Mouse (Mus musculus) skeletal muscle tissue, adult 2 months (tissue): ENCODE measurements around the gene Slc10a1.
A peak's percentile ranks its signal among the peaks of the same experiment; 100 is the strongest.
"Not testable (repeated sequence)": the region's sequence is repeated elsewhere in the genome, so short reads cannot be mapped to it uniquely, and the experiment has no call there.

Source experiments
- DNase-seq: peaks from one replicate; pipeline ENCODE4 v3.0.0-alpha.2; 2012; ENCODE audit warnings: low read depth, low spot score

Slc10a1 gene

GRCm38 (mm10) chr12:80967918-80968317 is 587 bp downstream of the Slc10a1 start:
- DNase-seq, result no peak

GRCm38 (mm10) chr12:80966059-80966838 is 2.3 kb downstream of the Slc10a1 start:
- no peak for DNase-seq

GRCm38 (mm10) chr12:80962566-80962965 is 5.9 kb downstream of the Slc10a1 start:
- no peak for DNase-seq

- DNase-seq, result no peak
These were observed 10.5 kb downstream of the Slc10a1 start for GRCm38 (mm10) chr12:80957961-80958360.

GRCm38 (mm10) chr12:80956039-80956438 is 12.5 kb downstream of the Slc10a1 start:
- DNase-seq, result no peak

GRCm38 (mm10) chr12:80952526-80952925 is 16.0 kb downstream of the Slc10a1 start:
- DNase-seq, result no peak

- DNase-seq, result no peak
These were observed 16.8 kb downstream of the Slc10a1 start for GRCm38 (mm10) chr12:80951640-80952219.

GRCm38 (mm10) chr12:80949603-80950002 is 18.9 kb downstream of the Slc10a1 start:
- not testable (repeated sequence) for DNase-seq

- no peak for DNase-seq
These were observed 20.3 kb downstream of the Slc10a1 start for GRCm38 (mm10) chr12:80948202-80948601.

- DNase-seq, result peak; percentile 96
These were observed 22.5 kb downstream of the Slc10a1 start for GRCm38 (mm10) chr12:80945996-80946355.

GRCm38 (mm10) chr12:80945334-80945995 is 23.0 kb downstream of the Slc10a1 start, which contains the start of gene Srsf5:
Srsf5 (plus strand) TSS chr12:80945504.
- DNase-seq, result peak; percentile 98

- DNase-seq, result not testable (repeated sequence)
These were observed 23.6 kb downstream of the Slc10a1 start for GRCm38 (mm10) chr12:80944963-80945333.

- DNase-seq, result no peak
These were observed 24.3 kb downstream of the Slc10a1 start for GRCm38 (mm10) chr12:80944204-80944603.

GRCm38 (mm10) chr12:80943395-80943794 is 25.1 kb downstream of the Slc10a1 start:
- no peak for DNase-seq

- DNase-seq, result no peak
These were observed 26.6 kb downstream of the Slc10a1 start for GRCm38 (mm10) chr12:80941886-80942285.

- no peak for DNase-seq
These were observed 29.3 kb downstream of the Slc10a1 start for GRCm38 (mm10) chr12:80939165-80939564.

- DNase-seq, result peak; percentile 63
These were observed 29.9 kb downstream of the Slc10a1 start for GRCm38 (mm10) chr12:80938642-80939041.

GRCm38 (mm10) chr12:80937331-80938029 is 31.0 kb downstream of the Slc10a1 start:
- DNase-seq, result no peak

- DNase-seq, result no peak
These were observed 31.8 kb downstream of the Slc10a1 start for GRCm38 (mm10) chr12:80936751-80937150.

GRCm38 (mm10) chr12:80932865-80933264 is 35.6 kb downstream of the Slc10a1 start:
- no peak for DNase-seq

- no peak for DNase-seq
These were observed 36.9 kb downstream of the Slc10a1 start for GRCm38 (mm10) chr12:80931402-80932140.
